Mouse (Mus musculus) liver, embryonic 14.5 days (tissue): ENCODE results near the gene Map4k5. TPM values are rescaled to one million over a fixed set of nuclear protein-coding genes. Genes with fewer than 3 reads are reported as not detected.

Experiments used
- ATAC-seq: fragments of 200-750 bp; cut with Nextera tagmentation; 2 replicates; pipeline ENCODE4 v1.8.0; 2017; ENCODE audit warnings: moderate number of reproducible peaks, mild to moderate bottlenecking, moderate library complexity; ENCODE audit not compliant: insufficient read depth
- DNase-seq, 3 experiments: peaks; one replicate each; pipeline ENCODE4 v3.0.0-alpha.2; 2012 to 2013; ENCODE audit warnings: low read depth in 3 of 3, low spot score in 3 of 3
- H3K27ac ChIP-seq: fragments of 300-500 bp; sonication (generic); 2 replicates; pipeline ENCODE4 v1.5.1; 2014; ENCODE audit warnings: moderate library complexity, mild to moderate bottlenecking, control low read depth, inconsistent platforms
- H3K27me3 ChIP-seq: fragments of 300-500 bp; sonication (generic); 2 replicates; pipeline ENCODE4 v1.6.1; 2014; ENCODE audit warnings: mild to moderate bottlenecking, low read length, moderate library complexity; ENCODE audit not compliant: control insufficient read depth, insufficient read depth
- H3K36me3 ChIP-seq: fragments of 300-500 bp; sonication (generic); replicated peaks from 2 replicates; pipeline ENCODE4 v1.6.1; 2014; ENCODE audit warnings: low read depth; ENCODE audit not compliant: control insufficient read depth, insufficient read depth
- H3K4me1 ChIP-seq, 2 experiments: fragments of 200-500 bp in 1 of 2; fragments of 300-500 bp in 1 of 2; sonication (generic) in 1 of 2; replicated peaks; 2 replicates each; pipeline ENCODE4 v1.6.1; 2012 to 2014; ENCODE audit warnings: antibody characterized with exemption in 1 of 2, inconsistent platforms in 1 of 2, low read length in 1 of 2; ENCODE audit not compliant: control insufficient read depth in 2 of 2, insufficient read depth in 2 of 2
- H3K4me2 ChIP-seq: fragments of 300-500 bp; sonication (generic); 2 replicates; pipeline ENCODE4 v1.6.1; 2014; ENCODE audit warnings: low read depth, mild to moderate bottlenecking, control low read depth, moderate library complexity
- H3K4me3 ChIP-seq, 2 experiments: fragments of 200-500 bp in 1 of 2; fragments of 300-500 bp in 1 of 2; sonication (generic) in 1 of 2; 2 replicates each; pipeline ENCODE4 v1.5.1; 2012 to 2014; ENCODE audit warnings: low read depth in 2 of 2, low read length in 2 of 2, mild to moderate bottlenecking in 2 of 2, control low read depth in 1 of 2, inconsistent platforms in 1 of 2, moderate library complexity in 1 of 2; ENCODE audit not compliant: insufficient read depth in 1 of 2
- H3K9ac ChIP-seq: fragments of 300-500 bp; sonication (generic); replicated peaks from 2 replicates; pipeline ENCODE4 v1.6.1; 2014; ENCODE audit warnings: mild to moderate bottlenecking, control low read depth, moderate library complexity
- H3K9me3 ChIP-seq: fragments of 300-500 bp; sonication (generic); 2 replicates; pipeline ENCODE4 v1.6.1; 2016; ENCODE audit warnings: low read length, mixed read lengths; ENCODE audit not compliant: control insufficient read depth
- CTCF ChIP-seq: IDR thresholded peaks from 2 replicates; pipeline ENCODE4 v1.5.1; 2016; ENCODE audit warnings: antibody characterized with exemption, low read depth, control low read depth
- EP300 ChIP-seq: IDR thresholded peaks from 2 replicates; pipeline ENCODE4 v1.6.1; 2016; ENCODE audit warnings: antibody characterized with exemption, low read depth
- WGBS: fragments of 180-500 bp; shearing (Covaris S2); extraction: QIAGEN DNeasy Blood & Tissue Kit; methylation state at CpG from one replicate; pipeline ENCODE4 v1.1.7; 2014; ENCODE audit not compliant: insufficient replicate concordance; 5-methylcytosine and 5-hydroxymethylcytosine counted together
- polyA plus RNA-seq, 2 experiments: library from polyadenylated mRNA; depleted of rRNA in 1 of 2; stranded (reverse) in 1 of 2; unstranded in 1 of 2; fragments of >200 nt; fragmentation: Nextera tagmentation in 1 of 2; extraction: Ambion mirVana in 1 of 2; gene quantifications; 2 replicates each; pipeline versions ENCODE4 v1.2.1 to v1.2.3; 2012 to 2014

Gene Map4k5
- polyA plus RNA-seq, 2 experiments, result 13.6 to 26.9 TPM

DNA sequence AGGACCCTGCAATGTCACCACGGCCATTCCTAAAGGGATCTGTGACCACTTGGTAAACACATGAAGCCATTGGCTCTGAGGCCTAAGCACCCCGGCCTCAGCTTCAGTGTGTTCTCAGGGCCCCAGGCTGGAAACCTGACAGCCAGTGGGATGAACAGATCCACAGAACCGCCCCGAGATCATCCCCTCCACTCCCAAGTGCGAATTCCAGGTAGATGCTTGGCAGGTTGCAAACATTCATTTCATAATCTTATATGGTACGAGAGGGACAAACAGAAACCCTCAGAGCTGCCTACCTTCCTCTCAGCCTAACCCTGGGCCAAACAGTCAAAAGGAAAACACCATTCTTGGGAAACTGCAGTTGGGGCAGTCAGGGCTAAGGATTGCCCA, 115.7 kb downstream of the Map4k5 start:
- TF ChIP-seq EP300, result no peak
- TF ChIP-seq CTCF, result no peak
- H3K4me3 ChIP-seq, result no peak overlapping the region
- DNase-seq, result no peak
- 79% methylated on average over 6 of the region's 6 CpGs for WGBS
- no peak overlapping the region for H3K9ac ChIP-seq
- H3K36me3 ChIP-seq, result no peaks in the 10 kb centered on the region
- H3K4me2 ChIP-seq, result no peak overlapping the region
- H3K9me3 ChIP-seq, result no peaks in the 10 kb centered on the region
- H3K4me1 ChIP-seq, result peaks cover 12 to 13% of the 10 kb centered on the region in 2 experiments
- H3K27me3 ChIP-seq, result no peaks in the 10 kb centered on the region
- ATAC-seq, result no peak
- no peak overlapping the region for H3K27ac ChIP-seq

GRCm38 (mm10) chr12:69776607-69777340, 116.2 kb downstream of the Map4k5 start:
- DNase-seq (no peak), ATAC-seq (no peak)
- Histone ChIP-seq H3K4me2 (no peak overlapping the region), H3K9ac (no peak overlapping the region; the same call in 1 of the 2 replicates), H3K27me3 (no peaks in the 10 kb centered on the region), H3K4me3 (no peak overlapping the region), H3K9me3 (no peaks in the 10 kb centered on the region), H3K36me3 (no peaks in the 10 kb centered on the region), H3K4me1 (peaks cover 6 to 9% of the 10 kb centered on the region in 2 experiments), H3K27ac (no peak overlapping the region)
- TF ChIP-seq EP300 (no peak), CTCF (no peak)
- WGBS, result 43% methylated on average over 11 of the region's 11 CpGs

GRCm38 (mm10) chr12:69768841-69769240, 124.2 kb downstream of the Map4k5 start:
- Histone ChIP-seq H3K4me1 (peaks cover 17 to 32% of the 10 kb centered on the region in 2 experiments), H3K9ac (no peak overlapping the region; the same call in 1 of the 2 replicates), H3K4me2 (no peak overlapping the region), H3K4me3 (no peak overlapping the region), H3K27ac (peak overlapping the region; percentile 25; the same call in 1 of the 2 replicates), H3K36me3 (no peaks in the 10 kb centered on the region), H3K9me3 (no peaks in the 10 kb centered on the region), H3K27me3 (no peaks in the 10 kb centered on the region)
- TF ChIP-seq CTCF (no peak), EP300 (no peak; the same call in 1 of the 2 replicates)
- no peak for DNase-seq
- WGBS, result 15% methylated on average over 2 of the region's 2 CpGs
- peak; percentile 45; the same call in 1 of the 2 replicates for ATAC-seq

DNA sequence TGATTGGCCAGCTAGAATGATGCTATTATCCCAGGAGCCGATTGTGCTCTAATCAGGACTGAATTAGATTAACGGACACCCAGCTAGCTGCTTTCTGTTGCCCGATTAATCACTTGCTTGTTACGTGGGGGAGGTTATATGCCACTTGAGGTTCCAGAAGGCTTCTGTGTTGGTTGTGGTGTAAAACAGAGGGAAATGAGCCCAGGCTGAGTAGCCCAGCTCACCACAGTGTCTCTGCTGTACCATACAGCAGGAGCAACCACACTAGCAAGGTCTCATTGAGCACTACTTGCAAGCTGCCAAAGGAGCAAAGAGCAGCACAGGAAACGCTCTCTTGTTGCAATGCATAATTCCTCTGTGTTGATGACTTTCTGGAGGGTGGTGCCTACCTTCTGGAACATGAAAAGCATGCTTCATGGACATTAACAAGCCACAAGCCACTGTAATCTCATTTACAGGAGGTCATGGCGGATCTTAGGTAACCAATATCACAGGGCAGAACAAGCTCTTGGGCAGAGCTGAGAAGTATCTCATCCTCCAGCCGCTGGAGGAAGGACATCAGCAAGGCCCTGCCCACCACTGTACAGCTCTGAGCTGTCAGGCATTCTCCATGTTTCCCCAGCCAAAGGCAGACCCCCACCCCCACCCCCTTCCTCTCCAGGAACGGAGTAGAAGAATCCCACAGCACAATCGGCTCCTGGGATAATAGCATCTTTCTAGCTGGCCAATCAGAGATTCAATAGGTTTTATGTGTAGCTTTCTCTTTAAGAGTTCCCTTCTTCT, 125.3 kb downstream of the Map4k5 start:
- no peak for DNase-seq

More for the DNA sequence above, 125.3 kb downstream of the Map4k5 start:
- Histone ChIP-seq H3K9ac (peak overlapping the region; percentile 23; the same call in 1 of the 2 replicates), H3K4me3 (no peak overlapping the region), H3K27me3 (no peaks in the 10 kb centered on the region), H3K27ac (peak overlapping the region; percentile 18; the same call in 1 of the 2 replicates), H3K9me3 (no peaks in the 10 kb centered on the region), H3K4me2 (no peak overlapping the region), H3K4me1 (peaks cover 20 to 40% of the 10 kb centered on the region in 2 experiments), H3K36me3 (no peaks in the 10 kb centered on the region)
- WGBS, result 49% methylated on average over 9 of the region's 9 CpGs
- ATAC-seq, result no peak; the same call in 1 of the 2 replicates
- no peak for TF ChIP-seq EP300
- TF ChIP-seq CTCF, result no peak
